Mouse (Mus musculus) lung, postnatal 0 days (tissue): ENCODE measurements around the gene Tmem258.

Experiments used
- CTCF ChIP-seq: IDR thresholded peaks from 2 replicates; pipeline ENCODE4 v1.5.1; 2016; ENCODE audit warnings: antibody characterized with exemption, mild to moderate bottlenecking
- EP300 ChIP-seq: IDR thresholded peaks from 2 replicates; pipeline ENCODE4 v1.6.1; 2016; ENCODE audit warnings: antibody characterized with exemption, mild to moderate bottlenecking, control low read depth

- TF ChIP-seq CTCF: no peak
- no peak for TF ChIP-seq EP300
Measured at GRCm38 (mm10) chr19:10221585-10221984, 17.8 kb downstream of the Tmem258 start.
